Mouse (Mus musculus): Measurements from ENCODE around the gene Slc25a5. TPM values are rescaled to one million over a fixed set of nuclear protein-coding genes. Genes with fewer than 3 reads are reported as not detected.

Gene Slc25a5
- 566 TPM for polyA plus RNA-seq (2017; shearing (Covaris generic))

GRCm38 (mm10) chrX:36795424-36796162, at the start of gene Slc25a5:
Slc25a5 (plus strand) TSS chrX:36795651.

Other genes with a start within 250 kb of the Slc25a5 start
- 63.6 TPM for gene Pgrmc1, start 197.4 kb upstream of the Slc25a5 start, polyA plus RNA-seq (2017; shearing (Covaris generic))
- 1.2 TPM for gene Akap17b, start 150.3 kb upstream of the Slc25a5 start, polyA plus RNA-seq (2017; shearing (Covaris generic))
- 0.69 TPM for gene Slc25a43, start 52.0 kb upstream of the Slc25a5 start, polyA plus RNA-seq (2017; shearing (Covaris generic))
- gene Ube2a, start 78.2 kb downstream of the Slc25a5 start, polyA plus RNA-seq (2017; shearing (Covaris generic)), result 137 TPM
- 29.3 TPM for gene C330007P06Rik, start 78.5 kb downstream of the Slc25a5 start, polyA plus RNA-seq (2017; shearing (Covaris generic))
- gene Nkrf, start 107.2 kb downstream of the Slc25a5 start, polyA plus RNA-seq (2017; shearing (Covaris generic)), result 1.4 TPM
- 116 TPM for gene Sept6, start 196.1 kb downstream of the Slc25a5 start, polyA plus RNA-seq (2017; shearing (Covaris generic))

Data from effector memory CD4-positive, alpha-beta T cell, adult 7 months (primary cell).